Mouse (Mus musculus): ENCODE results near the gene Noct. TPM values are rescaled to one million over a fixed set of nuclear protein-coding genes. Genes with fewer than 3 reads are reported as not detected.

Gene Noct
- polyA plus RNA-seq, 1 experiment from 2014 or later: 15.1 TPM

DNA sequence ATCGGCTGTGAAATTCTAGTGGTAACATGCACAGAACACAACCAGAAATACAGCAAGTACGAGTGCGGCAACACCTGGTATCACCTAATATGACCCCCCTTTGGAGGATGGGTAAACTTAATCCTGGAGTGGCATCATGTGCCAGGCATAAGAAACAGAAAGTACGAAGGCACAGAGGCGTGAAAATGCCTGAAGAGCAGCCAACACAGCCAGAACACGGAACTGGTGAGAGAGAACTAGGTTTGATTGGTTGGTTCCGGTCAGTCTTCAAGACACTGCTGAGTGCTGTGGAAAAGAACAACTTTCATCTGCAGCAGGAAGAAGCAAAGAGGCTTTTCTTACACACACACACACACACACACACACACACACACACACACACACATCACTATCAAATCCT lies 38.8 kb upstream of the Noct start:
- no peaks in the 10 kb centered on the region for H3K27me3 ChIP-seq (ENCODE audit: control insufficient read depth, insufficient read depth, low read length)
- no peak for ATAC-seq (ENCODE audit: insufficient read depth, low FRiP score, low TSS enrichment)
- 94% methylated on average over 7 of the region's 7 CpGs for WGBS

DNA sequence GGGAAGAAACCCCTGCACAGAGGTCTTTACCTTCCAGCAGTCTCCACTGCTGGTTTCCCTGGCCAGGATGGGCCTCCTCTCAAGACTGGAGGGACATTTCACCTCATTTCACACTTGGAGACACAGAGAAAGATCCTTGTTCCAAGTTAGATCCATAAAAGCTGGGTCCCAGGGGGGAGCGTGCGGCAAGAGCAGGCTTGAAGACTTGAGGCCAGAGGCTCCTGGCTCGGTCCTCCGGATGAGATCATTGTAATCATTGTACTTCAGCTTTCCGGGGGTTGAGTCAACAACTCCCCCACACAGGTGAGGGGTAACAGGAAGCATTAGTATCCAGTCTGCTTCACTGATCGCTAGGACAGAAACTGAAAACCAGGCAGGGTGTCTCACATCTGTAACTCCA lies 30.2 kb upstream of the Noct start:
- Histone ChIP-seq H3K27me3 (ENCODE audit: control insufficient read depth, insufficient read depth, low read length) (no peaks in the 10 kb centered on the region), H3K36me3 (ENCODE audit: control insufficient read depth, insufficient read depth, low read length) (no peaks in the 10 kb centered on the region), H3K4me3 (ENCODE audit: low read depth, low read length) (no peak overlapping the region), H3K27ac (ENCODE audit: low read depth, low read length) (no peak overlapping the region), H3K4me1 (ENCODE audit: control insufficient read depth, insufficient read depth, low read length) (no peaks in the 10 kb centered on the region), H3K9ac (ENCODE audit: low read length) (no peak overlapping the region), H3K9me3 (ENCODE audit: control insufficient read depth, low read length) (no peaks in the 10 kb centered on the region), H3K4me2 (ENCODE audit: low read depth) (no peak overlapping the region)
- DNase-seq (ENCODE audit: low spot score) (no peak), ATAC-seq (ENCODE audit: insufficient read depth, low FRiP score, low TSS enrichment) (no peak)
- WGBS: 71% methylated on average over 6 of the region's 6 CpGs

More for the DNA sequence above, 38.8 kb upstream of the Noct start:
- Histone ChIP-seq H3K4me1 (ENCODE audit: control insufficient read depth, insufficient read depth, low read length) (no peaks in the 10 kb centered on the region), H3K4me3 (ENCODE audit: low read depth, low read length) (no peak overlapping the region), H3K27ac (ENCODE audit: low read depth, low read length) (no peak overlapping the region), H3K9ac (ENCODE audit: low read length) (no peak overlapping the region), H3K9me3 (ENCODE audit: control insufficient read depth, low read length) (no peaks in the 10 kb centered on the region), H3K4me2 (ENCODE audit: low read depth) (no peak overlapping the region), H3K36me3 (ENCODE audit: control insufficient read depth, insufficient read depth, low read length) (no peaks in the 10 kb centered on the region)
- no peak for DNase-seq (ENCODE audit: low spot score)

DNA sequence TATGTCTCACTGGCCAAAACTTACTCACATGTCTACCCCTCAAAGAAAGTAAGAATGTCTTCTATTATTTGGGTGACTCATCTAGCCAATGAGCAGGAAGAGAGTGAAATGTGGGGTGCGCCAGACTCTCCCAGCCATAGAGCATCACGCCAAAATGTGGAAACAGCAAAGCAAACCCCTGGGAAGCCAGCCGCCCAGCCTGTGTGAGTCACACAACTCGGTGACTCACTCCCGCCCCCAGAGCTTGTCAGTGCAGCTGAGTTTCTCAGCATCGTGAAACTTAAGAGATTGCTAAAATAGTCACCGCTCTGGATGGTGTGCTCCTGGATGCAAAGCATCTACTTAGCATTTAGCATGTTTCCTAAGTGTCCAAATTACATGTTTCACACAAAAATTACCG lies 28.9 kb upstream of the Noct start:
- no peak overlapping the region for H3K4me3 ChIP-seq (ENCODE audit: low read depth, low read length)
- H3K9ac ChIP-seq (ENCODE audit: low read length): no peak overlapping the region
- no peaks in the 10 kb centered on the region for H3K27me3 ChIP-seq (ENCODE audit: control insufficient read depth, insufficient read depth, low read length)
- no peak for ATAC-seq (ENCODE audit: insufficient read depth, low FRiP score, low TSS enrichment)
- no peaks in the 10 kb centered on the region for H3K36me3 ChIP-seq (ENCODE audit: control insufficient read depth, insufficient read depth, low read length)
- WGBS: 65% methylated on average over 8 of the region's 8 CpGs
- DNase-seq (ENCODE audit: low spot score): no peak
- H3K4me2 ChIP-seq (ENCODE audit: low read depth): peak overlapping the region; percentile 9; the same call in 1 of the 2 replicates
- no peak overlapping the region for H3K27ac ChIP-seq (ENCODE audit: low read depth, low read length)
- H3K9me3 ChIP-seq (ENCODE audit: control insufficient read depth, low read length): no peaks in the 10 kb centered on the region
- H3K4me1 ChIP-seq (ENCODE audit: control insufficient read depth, insufficient read depth, low read length): no peaks in the 10 kb centered on the region

- ATAC-seq (ENCODE audit: insufficient read depth, low FRiP score, low TSS enrichment) (no peak), DNase-seq (ENCODE audit: low spot score) (no peak)
- H3K9me3 ChIP-seq (ENCODE audit: control insufficient read depth, low read length): no peaks in the 10 kb centered on the region
- H3K27me3 ChIP-seq (ENCODE audit: control insufficient read depth, insufficient read depth, low read length): no peaks in the 10 kb centered on the region
- WGBS: 42% methylated on average over 8 of the region's 8 CpGs
- H3K4me3 ChIP-seq (ENCODE audit: low read depth, low read length): no peak overlapping the region
- H3K36me3 ChIP-seq (ENCODE audit: control insufficient read depth, insufficient read depth, low read length): no peaks in the 10 kb centered on the region
- H3K4me2 ChIP-seq (ENCODE audit: low read depth): peak overlapping the region; percentile 9; the same call in 1 of the 2 replicates
- H3K4me1 ChIP-seq (ENCODE audit: control insufficient read depth, insufficient read depth, low read length): no peaks in the 10 kb centered on the region
- no peak overlapping the region for H3K27ac ChIP-seq (ENCODE audit: low read depth, low read length)
- no peak overlapping the region for H3K9ac ChIP-seq (ENCODE audit: low read length)
These were observed 28.5 kb upstream of the Noct start for GRCm38 (mm10) chr3:51195736-51196135.

DNA sequence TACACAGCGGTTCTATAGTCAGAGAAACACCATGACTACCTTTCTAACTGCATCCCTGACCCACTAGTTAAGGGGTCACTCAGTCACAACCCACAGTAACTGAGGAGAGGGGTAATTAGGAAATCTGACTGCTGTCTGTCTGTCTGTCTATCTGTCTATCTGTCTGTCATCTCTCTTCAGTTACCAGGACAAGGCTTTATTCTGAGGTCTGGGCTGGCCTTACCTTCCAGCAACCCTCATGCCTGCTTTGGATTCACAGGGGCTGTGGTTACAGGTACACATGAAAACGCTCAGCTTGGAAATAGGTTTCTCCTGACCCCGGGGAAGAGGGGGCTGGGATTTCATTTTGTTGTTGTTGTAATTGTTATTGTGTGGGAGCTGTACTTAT lies 27.5 kb upstream of the Noct start:
- Histone ChIP-seq H3K27ac (ENCODE audit: low read depth, low read length) (no peak overlapping the region), H3K27me3 (ENCODE audit: control insufficient read depth, insufficient read depth, low read length) (no peaks in the 10 kb centered on the region), H3K9ac (ENCODE audit: low read length) (no peak overlapping the region), H3K36me3 (ENCODE audit: control insufficient read depth, insufficient read depth, low read length) (no peaks in the 10 kb centered on the region), H3K4me3 (ENCODE audit: low read depth, low read length) (no peak overlapping the region), H3K9me3 (ENCODE audit: control insufficient read depth, low read length) (no peaks in the 10 kb centered on the region), H3K4me1 (ENCODE audit: control insufficient read depth, insufficient read depth, low read length) (no peaks in the 10 kb centered on the region), H3K4me2 (ENCODE audit: low read depth) (no peak overlapping the region)
- 85% methylated on average over 3 of the region's 3 CpGs for WGBS
- no peak for DNase-seq (ENCODE audit: low spot score)
- no peak for ATAC-seq (ENCODE audit: insufficient read depth, low FRiP score, low TSS enrichment)

DNA sequence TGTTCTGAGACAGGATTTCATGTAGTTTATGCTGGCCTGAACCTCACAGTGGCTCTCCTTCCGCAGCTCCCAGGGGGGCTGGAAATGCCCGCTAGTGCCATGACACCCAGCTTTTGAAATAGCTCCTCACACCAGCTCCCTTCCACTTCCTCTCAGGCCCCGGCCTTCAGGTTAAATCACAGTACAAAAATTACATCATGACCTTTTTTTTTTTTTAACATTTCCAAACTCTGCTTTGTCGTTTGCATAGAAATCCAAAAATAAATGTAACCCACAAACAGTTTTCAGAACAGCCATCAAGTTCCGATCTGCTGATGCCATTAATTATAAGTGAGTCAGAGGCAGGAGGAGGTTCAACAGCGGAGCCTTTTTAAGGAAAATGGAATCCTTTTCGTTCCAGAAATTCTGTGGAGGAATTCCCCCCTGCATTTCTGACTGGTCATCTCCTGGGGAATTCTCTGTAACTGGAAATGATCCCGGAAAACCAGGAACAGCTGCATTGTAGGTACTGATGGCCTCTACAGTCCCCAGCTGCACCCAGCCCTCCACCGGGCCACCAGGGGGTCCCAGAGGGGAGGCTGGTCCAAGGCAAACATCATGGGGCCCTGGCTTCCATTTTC lies 27.0 kb upstream of the Noct start:
- H3K27me3 ChIP-seq (ENCODE audit: control insufficient read depth, insufficient read depth, low read length): no peaks in the 10 kb centered on the region
- no peaks in the 10 kb centered on the region for H3K4me1 ChIP-seq (ENCODE audit: control insufficient read depth, insufficient read depth, low read length)
- no peak overlapping the region for H3K4me3 ChIP-seq (ENCODE audit: low read depth, low read length)
- DNase-seq (ENCODE audit: low spot score) (no peak), ATAC-seq (ENCODE audit: insufficient read depth, low FRiP score, low TSS enrichment) (no peak)
- H3K9ac ChIP-seq (ENCODE audit: low read length): no peak overlapping the region
- 81% methylated on average over 9 of the region's 9 CpGs for WGBS
- H3K9me3 ChIP-seq (ENCODE audit: control insufficient read depth, low read length): no peaks in the 10 kb centered on the region
- H3K27ac ChIP-seq (ENCODE audit: low read depth, low read length): no peak overlapping the region
- no peak overlapping the region for H3K4me2 ChIP-seq (ENCODE audit: low read depth)
- H3K36me3 ChIP-seq (ENCODE audit: control insufficient read depth, insufficient read depth, low read length): no peaks in the 10 kb centered on the region

DNA sequence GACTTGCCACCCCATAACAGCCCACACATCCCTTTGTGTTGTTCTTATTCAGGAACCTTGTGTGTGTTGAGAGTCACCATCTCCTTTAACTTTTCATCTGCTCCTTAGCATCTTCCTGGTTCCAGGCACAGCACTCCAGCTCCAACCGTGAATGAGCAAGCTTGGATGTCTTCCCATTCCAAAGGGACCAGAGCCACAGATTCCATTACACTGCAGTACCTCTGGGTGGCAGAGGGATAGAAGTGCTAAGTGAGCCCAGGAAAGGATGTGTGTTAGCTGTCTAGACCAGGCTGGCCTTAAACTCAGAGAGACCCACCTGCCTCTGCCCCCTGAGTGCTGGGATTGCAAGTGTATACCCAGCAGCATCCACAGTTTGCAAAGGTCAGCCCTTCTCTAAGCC lies 26.0 kb upstream of the Noct start:
- 86% methylated on average over 1 of the region's 1 CpGs for WGBS
- Histone ChIP-seq H3K9me3 (ENCODE audit: control insufficient read depth, low read length) (no peaks in the 10 kb centered on the region), H3K27ac (ENCODE audit: low read depth, low read length) (no peak overlapping the region), H3K4me2 (ENCODE audit: low read depth) (no peak overlapping the region), H3K9ac (ENCODE audit: low read length) (no peak overlapping the region), H3K27me3 (ENCODE audit: control insufficient read depth, insufficient read depth, low read length) (no peaks in the 10 kb centered on the region), H3K4me1 (ENCODE audit: control insufficient read depth, insufficient read depth, low read length) (no peaks in the 10 kb centered on the region), H3K4me3 (ENCODE audit: low read depth, low read length) (no peak overlapping the region), H3K36me3 (ENCODE audit: control insufficient read depth, insufficient read depth, low read length) (no peaks in the 10 kb centered on the region)
- DNase-seq (ENCODE audit: low spot score): no peak
- no peak for ATAC-seq (ENCODE audit: insufficient read depth, low FRiP score, low TSS enrichment)

DNA sequence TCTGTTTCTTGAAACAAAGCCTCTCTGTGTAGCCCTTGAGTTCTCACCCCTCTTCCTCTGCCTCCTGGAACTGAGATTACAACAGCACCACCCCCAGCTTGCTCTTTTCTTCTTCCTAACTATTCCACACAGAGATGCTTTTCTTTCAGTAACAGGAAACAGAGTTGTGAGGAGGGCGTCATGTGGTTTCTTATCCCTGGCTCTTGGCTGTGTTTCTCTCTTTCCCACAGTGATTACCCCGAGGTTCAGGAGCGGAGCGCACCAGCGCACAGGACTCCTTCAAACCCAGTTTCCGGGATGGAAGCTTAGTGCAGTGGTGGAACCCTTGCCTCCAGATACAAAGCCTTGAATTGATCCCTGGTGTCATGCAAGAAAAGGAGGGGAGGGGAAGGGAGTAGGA lies 25.1 kb upstream of the Noct start:
- Histone ChIP-seq H3K36me3 (ENCODE audit: control insufficient read depth, insufficient read depth, low read length) (no peaks in the 10 kb centered on the region), H3K4me3 (ENCODE audit: low read depth, low read length) (no peak overlapping the region), H3K9me3 (ENCODE audit: control insufficient read depth, low read length) (no peaks in the 10 kb centered on the region), H3K9ac (ENCODE audit: low read length) (no peak overlapping the region), H3K4me1 (ENCODE audit: control insufficient read depth, insufficient read depth, low read length) (no peaks in the 10 kb centered on the region), H3K4me2 (ENCODE audit: low read depth) (no peak overlapping the region), H3K27ac (ENCODE audit: low read depth, low read length) (no peak overlapping the region), H3K27me3 (ENCODE audit: control insufficient read depth, insufficient read depth, low read length) (no peaks in the 10 kb centered on the region)
- 89% methylated on average over 6 of the region's 6 CpGs for WGBS
- no peak for DNase-seq (ENCODE audit: low spot score)
- ATAC-seq (ENCODE audit: insufficient read depth, low FRiP score, low TSS enrichment): no peak

GRCm38 (mm10) chr3:51200311-51200710 lies 23.9 kb upstream of the Noct start:
- no peak overlapping the region for H3K4me3 ChIP-seq (ENCODE audit: low read depth, low read length)
- H3K9me3 ChIP-seq (ENCODE audit: control insufficient read depth, low read length): no peaks in the 10 kb centered on the region
- no peak overlapping the region for H3K9ac ChIP-seq (ENCODE audit: low read length)
- 94% methylated on average over 4 of the region's 4 CpGs for WGBS
- DNase-seq (ENCODE audit: low spot score) (no peak), ATAC-seq (ENCODE audit: insufficient read depth, low FRiP score, low TSS enrichment) (no peak)
- no peaks in the 10 kb centered on the region for H3K27me3 ChIP-seq (ENCODE audit: control insufficient read depth, insufficient read depth, low read length)
- H3K27ac ChIP-seq (ENCODE audit: low read depth, low read length): no peak overlapping the region
- no peak overlapping the region for H3K4me2 ChIP-seq (ENCODE audit: low read depth)
- no peaks in the 10 kb centered on the region for H3K36me3 ChIP-seq (ENCODE audit: control insufficient read depth, insufficient read depth, low read length)
- no peaks in the 10 kb centered on the region for H3K4me1 ChIP-seq (ENCODE audit: control insufficient read depth, insufficient read depth, low read length)
